Mouse (Mus musculus) T-helper 1 cell (primary cell): ENCODE results near the gene Ubn1.

ENCODE experiments used
- in situ Hi-C: fragments of 300-600 bp; cut with MboI, MseI; formaldehyde crosslinking; loops from one replicate; pipeline ENCODE4 v1.15.1; 2025; ENCODE audit warnings: high pct_unique_total_duplicates

The Ubn1 gene

GRCm38 (mm10) chr16:5071974-5072373, 22.1 kb downstream of the Ubn1 start:
- in situ Hi-C loops = no loop called here

- in situ Hi-C loops = no loop called here
Measured at GRCm38 (mm10) chr16:5074341-5074740, 24.5 kb downstream of the Ubn1 start.

- in situ Hi-C loops = no loop called here
Measured at GRCm38 (mm10) chr16:5085196-5085595, 35.3 kb downstream of the Ubn1 start.

- in situ Hi-C loops = no loop called here
Measured at GRCm38 (mm10) chr16:5086179-5086578, 36.3 kb downstream of the Ubn1 start.

- in situ Hi-C loops = no loop called here
Measured at GRCm38 (mm10) chr16:5089021-5089420, 39.2 kb downstream of the Ubn1 start.

GRCm38 (mm10) chr16:5093285-5093684, 43.4 kb downstream of the Ubn1 start:
- in situ Hi-C loops = no loop called here

- in situ Hi-C loops = no loop called here
Measured at GRCm38 (mm10) chr16:5096504-5096903, 46.6 kb downstream of the Ubn1 start.

GRCm38 (mm10) chr16:5101000-5101399, 51.1 kb downstream of the Ubn1 start:
- in situ Hi-C loops = no loop called here

GRCm38 (mm10) chr16:5109877-5110276, 60.0 kb downstream of the Ubn1 start:
- in situ Hi-C loops = loop anchor here (10.0 kb wide), 1 partner anchor 595 kb away; no protein-coding TSS in a partner anchor

GRCm38 (mm10) chr16:5111021-5111420, 61.2 kb downstream of the Ubn1 start:
- in situ Hi-C loops = loop anchor here (10.0 kb wide), 1 partner anchor 596 kb away; no protein-coding TSS in a partner anchor

- in situ Hi-C loops = loop anchor here (10.0 kb wide), 1 partner anchor 598 kb away; no protein-coding TSS in a partner anchor
Measured at GRCm38 (mm10) chr16:5113002-5113550, 63.2 kb downstream of the Ubn1 start.

GRCm38 (mm10) chr16:5113582-5113981, 63.7 kb downstream of the Ubn1 start:
- in situ Hi-C loops = loop anchor here (10.0 kb wide), 1 partner anchor 599 kb away; no protein-coding TSS in a partner anchor

- in situ Hi-C loops = loop anchor here (10.0 kb wide), 1 partner anchor 605 kb away; no protein-coding TSS in a partner anchor
Measured at GRCm38 (mm10) chr16:5119385-5119784, 69.5 kb downstream of the Ubn1 start.

GRCm38 (mm10) chr16:5119845-5120244, 70.0 kb downstream of the Ubn1 start:
- in situ Hi-C loops = loop anchor here (10.0 kb wide), 1 partner anchor 605 kb away; no protein-coding TSS in a partner anchor

GRCm38 (mm10) chr16:5123476-5123875, 73.6 kb downstream of the Ubn1 start:
- in situ Hi-C loops = no loop called here

- in situ Hi-C loops = no loop called here
Measured at GRCm38 (mm10) chr16:5130196-5130595, 80.3 kb downstream of the Ubn1 start.

- in situ Hi-C loops = no loop called here
Measured at GRCm38 (mm10) chr16:5130766-5131165, 80.9 kb downstream of the Ubn1 start.

- in situ Hi-C loops = no loop called here
Measured at GRCm38 (mm10) chr16:5131251-5131922, 81.5 kb downstream of the Ubn1 start.

- in situ Hi-C loops = no loop called here
Measured at GRCm38 (mm10) chr16:5132401-5132801, 82.5 kb downstream of the Ubn1 start, which contains the start of gene Ppl. Gene Ppl, minus strand, starts transcription at chr16:5132421.

- in situ Hi-C loops = no loop called here
Measured at GRCm38 (mm10) chr16:5134623-5135330, 84.9 kb downstream of the Ubn1 start.

GRCm38 (mm10) chr16:5135551-5136261, 85.8 kb downstream of the Ubn1 start:
- in situ Hi-C loops = no loop called here
